Comparison of ENCODE assay signal across 27 mouse cellular contexts in the genomic region with DNA sequence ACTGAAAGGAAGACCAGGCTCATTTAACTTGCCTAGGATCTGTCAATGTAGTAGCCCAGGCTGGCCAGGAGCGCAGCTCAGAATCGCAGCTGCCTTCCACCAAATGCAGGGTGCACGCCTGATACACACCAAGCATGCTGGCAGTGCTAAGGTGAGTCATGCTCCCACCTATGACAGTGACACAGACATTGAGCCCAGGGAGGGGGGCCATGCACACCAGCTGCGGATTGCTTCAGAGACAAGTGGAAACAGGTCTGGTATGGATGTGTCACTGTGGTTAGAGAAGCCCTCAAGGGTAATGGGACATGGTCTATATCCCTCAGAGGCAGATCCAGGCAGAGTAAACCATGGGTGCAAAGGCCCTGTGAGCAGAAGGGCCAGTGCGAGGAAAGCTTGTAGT.
DNase-seq lines count a peak whose midpoint lies in the region; ATAC-seq lines count a peak whose summit lies in the region.
"Had no signal": no experiment of that assay in that cellular context is flagged by ENCODE, and none has a peak within 500 bp of the region (broad histone marks: within the 10 kb centered on the region; RNA-seq: fewer than 3 reads in every experiment).

No protein-coding gene starts in this region.

- H3K9ac ChIP-seq in forebrain, embryonic 11.5 days (ENCODE audit: low read length): no peak overlapping the region
- no peak overlapping the region for H3K9ac ChIP-seq in forebrain, embryonic 13.5 days
- H3K9ac ChIP-seq: embryonic facial prominence, embryonic 12.5 days; embryonic facial prominence, embryonic 15.5 days; heart, embryonic 12.5 days; heart, embryonic 15.5 days; hindbrain, embryonic 14.5 days had no signal

- intact Hi-C loops in heart, postnatal 25 days (cut with DNase I): no loop called here

- no peak overlapping the region for H3K4me3 ChIP-seq in forebrain, embryonic 11.5 days (ENCODE audit: low read depth, low read length)
- no peak overlapping the region for H3K4me3 ChIP-seq in forebrain, embryonic 13.5 days
- H3K4me3 ChIP-seq in heart, embryonic 10.5 days: no peak overlapping the region
- H3K4me3 ChIP-seq: embryonic facial prominence, embryonic 12.5 days; embryonic facial prominence, embryonic 15.5 days; gastrocnemius, adult 2 months; heart, embryonic 12.5 days; heart, embryonic 15.5 days had no signal

- H3K4me1 ChIP-seq in forebrain, embryonic 11.5 days (replicated peaks; ENCODE audit: control insufficient read depth, insufficient read depth, low read length): no peaks in the 10 kb centered on the region
- no peaks in the 10 kb centered on the region for H3K4me1 ChIP-seq in forebrain, embryonic 13.5 days
- H3K4me1 ChIP-seq in heart, embryonic 10.5 days: no peaks in the 10 kb centered on the region
- H3K4me1 ChIP-seq: embryonic facial prominence, embryonic 12.5 days; embryonic facial prominence, embryonic 15.5 days; heart, embryonic 12.5 days; heart, embryonic 15.5 days had no signal

- peak; percentile 24 for DNase-seq in forebrain, embryonic 11.5 days (ENCODE audit: low spot score)
- DNase-seq in heart, embryonic 10.5 days (ENCODE audit: low spot score): peak; percentile 57
- DNase-seq in heart, postnatal 25 days (ENCODE audit: low spot score): no peak
- peak; percentile 12 for DNase-seq in urinary bladder, adult 2 months (ENCODE audit: low spot score)
- no peak for DNase-seq in urinary bladder, adult 18-20 months (ENCODE audit: low spot score in 2 of 2)
- DNase-seq in spleen, postnatal 4 days (ENCODE audit: low spot score in 2 of 2): no peak
- DNase-seq in adrenal gland, adult (ENCODE audit: inconsistent age in 2 of 2, low spot score in 1 of 2): no peak
- DNase-seq: adrenal gland, postnatal 10 days; adrenal gland, postnatal 36 days; cerebellum, adult 9-11 months; cerebellum, postnatal 25 days; gastrocnemius, adult 2 months; gastrocnemius, postnatal 14 days; heart, postnatal 10 days; heart, postnatal 4 days had no signal

- ATAC-seq in forebrain, embryonic 11.5 days (replicated peaks; ENCODE audit: low FRiP score): no peak
- no peak for ATAC-seq in forebrain, embryonic 13.5 days
- ATAC-seq: activated CD4-positive, CD25-positive, alpha-beta regulatory T cell, adult 4 months; CD4-positive, CD25-positive, alpha-beta regulatory T cell, adult 4 months; forebrain, embryonic 16.5 days; hindbrain, postnatal 0 days; inflammation-experienced regulatory T-cells, adult 6 months; intestine, embryonic 16.5 days had no signal

- WGBS in forebrain, embryonic 11.5 days: 91% methylated on average over 5 of the region's 5 CpGs
- 95% methylated on average over 5 of the region's 5 CpGs for WGBS in forebrain, embryonic 13.5 days
- 85% methylated on average over 5 of the region's 5 CpGs for WGBS in heart, embryonic 10.5 days

- no peaks in the 10 kb centered on the region for H3K9me3 ChIP-seq in forebrain, embryonic 11.5 days (ENCODE audit: control insufficient read depth, low read length)
- H3K9me3 ChIP-seq in forebrain, embryonic 13.5 days (replicated peaks): no peaks in the 10 kb centered on the region
- no peaks in the 10 kb centered on the region for H3K9me3 ChIP-seq in heart, embryonic 10.5 days
- H3K9me3 ChIP-seq: embryonic facial prominence, embryonic 12.5 days; embryonic facial prominence, embryonic 15.5 days; heart, embryonic 12.5 days; heart, embryonic 15.5 days had no signal

- H3K36me3 ChIP-seq in forebrain, embryonic 11.5 days (ENCODE audit: control insufficient read depth, insufficient read depth, low read length): no peaks in the 10 kb centered on the region
- H3K36me3 ChIP-seq in forebrain, embryonic 13.5 days (ENCODE audit: poor library complexity, severe bottlenecking): no peaks in the 10 kb centered on the region
- no peaks in the 10 kb centered on the region for H3K36me3 ChIP-seq in heart, embryonic 10.5 days
- H3K36me3 ChIP-seq: embryonic facial prominence, embryonic 12.5 days; embryonic facial prominence, embryonic 15.5 days; heart, embryonic 12.5 days; heart, embryonic 15.5 days had no signal

- no peak overlapping the region for H3K4me2 ChIP-seq in forebrain, embryonic 11.5 days (ENCODE audit: low read depth, low read length, severe bottlenecking)
- H3K4me2 ChIP-seq in forebrain, embryonic 13.5 days: no peak overlapping the region
- H3K4me2 ChIP-seq: embryonic facial prominence, embryonic 12.5 days; embryonic facial prominence, embryonic 15.5 days; heart, embryonic 12.5 days; heart, embryonic 15.5 days; hindbrain, embryonic 14.5 days had no signal

- no peak overlapping the region for H3K27ac ChIP-seq in forebrain, embryonic 11.5 days (ENCODE audit: low read depth, low read length)
- no peak overlapping the region for H3K27ac ChIP-seq in forebrain, embryonic 13.5 days
- H3K27ac ChIP-seq in heart, embryonic 10.5 days: no peak overlapping the region
- H3K27ac ChIP-seq: embryonic facial prominence, embryonic 12.5 days; embryonic facial prominence, embryonic 15.5 days; gastrocnemius, adult 2 months; heart, embryonic 15.5 days; hindbrain, embryonic 14.5 days; hindbrain, postnatal 0 days had no signal

- H3K27me3 ChIP-seq in forebrain, embryonic 11.5 days (ENCODE audit: control insufficient read depth, insufficient read depth, low read length): no peaks in the 10 kb centered on the region
- H3K27me3 ChIP-seq in forebrain, embryonic 13.5 days: no peaks in the 10 kb centered on the region
- no peaks in the 10 kb centered on the region for H3K27me3 ChIP-seq in heart, embryonic 10.5 days (ENCODE audit: insufficient read depth, poor library complexity, severe bottlenecking)
- H3K27me3 ChIP-seq: embryonic facial prominence, embryonic 12.5 days; embryonic facial prominence, embryonic 15.5 days; heart, embryonic 12.5 days; heart, embryonic 15.5 days had no signal

Comparison
In these comparisons a context has a peak if more than half of its experiments do, and no peak if none do; other contexts are left out.
1. DNase-seq: peak in forebrain, embryonic 11.5 days (single experiment), heart, embryonic 10.5 days (single experiment) and urinary bladder, adult 2 months (single experiment); none in heart, postnatal 25 days (single experiment), urinary bladder, adult 18-20 months (0 of 2), spleen, postnatal 4 days (0 of 2) and adrenal gland, adult (0 of 2).